Mouse (Mus musculus): ENCODE measurements at regions not wholly inside any gene's neighbourhood (a gene's known extent, or its start where the extent isn't known, plus 50 kb on each side); places are given as distances from the start of the nearest gene placed in this dataset.

DNA sequence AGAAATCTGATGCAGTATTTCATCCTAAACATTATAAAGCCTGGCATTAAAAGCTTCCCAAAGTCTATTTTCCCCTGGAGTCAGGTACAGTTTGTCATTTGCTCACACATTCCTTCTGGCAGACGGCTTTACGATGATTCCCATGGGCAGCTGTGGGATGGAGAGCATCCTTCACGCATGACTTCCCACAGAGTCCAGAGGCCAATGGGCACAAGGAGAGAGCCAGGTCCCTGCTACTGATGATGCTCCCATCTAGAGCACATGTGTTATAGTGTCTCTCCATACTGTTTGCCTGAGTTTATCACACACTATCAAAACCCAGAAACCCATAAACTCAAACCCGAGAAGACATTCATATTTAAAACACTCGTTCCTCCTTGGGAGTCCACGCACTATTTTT, 270.8 kb upstream of the Noct start:
- no peak for DNase-seq

DNA sequence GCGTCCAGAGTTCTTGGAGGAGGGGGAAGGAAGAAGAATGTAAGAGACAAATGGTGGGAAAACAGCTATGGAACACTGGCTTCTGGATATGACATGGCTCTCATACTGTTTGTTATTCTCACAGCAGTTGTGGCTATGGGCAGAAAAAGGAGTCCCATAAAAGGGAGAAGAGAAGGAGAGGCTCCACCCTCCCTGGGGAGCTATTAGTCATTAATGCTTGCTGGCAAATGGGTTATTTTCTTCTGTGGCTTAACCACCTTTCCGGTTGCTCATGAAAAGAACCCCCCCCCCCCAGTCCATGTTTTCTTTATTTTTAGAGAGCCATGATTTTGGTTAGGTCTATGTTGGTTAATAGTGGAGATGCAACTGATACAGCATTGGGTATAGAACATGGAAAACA, 253.9 kb upstream of the Noct start:
- no peak for DNase-seq

DNA sequence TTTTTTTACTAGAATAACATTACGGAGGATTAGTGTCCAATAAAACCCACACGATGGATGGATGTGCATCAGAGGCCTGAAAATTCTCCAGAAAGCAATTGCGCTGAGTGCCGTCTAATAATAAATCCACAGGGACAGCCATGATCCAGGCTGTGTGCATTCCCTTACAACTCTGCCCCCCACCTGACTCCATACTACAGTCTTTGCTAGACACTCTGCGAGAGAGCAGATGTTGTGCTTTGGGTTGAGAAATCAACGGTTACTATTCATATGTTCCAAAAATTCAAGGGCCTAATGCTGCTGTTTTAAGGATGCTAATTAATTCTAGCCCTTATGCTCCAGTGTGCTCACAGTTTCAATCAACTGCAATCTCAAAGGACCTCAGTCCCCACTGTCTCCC, 251.2 kb upstream of the Noct start:
- DNase-seq, result no peak

DNA sequence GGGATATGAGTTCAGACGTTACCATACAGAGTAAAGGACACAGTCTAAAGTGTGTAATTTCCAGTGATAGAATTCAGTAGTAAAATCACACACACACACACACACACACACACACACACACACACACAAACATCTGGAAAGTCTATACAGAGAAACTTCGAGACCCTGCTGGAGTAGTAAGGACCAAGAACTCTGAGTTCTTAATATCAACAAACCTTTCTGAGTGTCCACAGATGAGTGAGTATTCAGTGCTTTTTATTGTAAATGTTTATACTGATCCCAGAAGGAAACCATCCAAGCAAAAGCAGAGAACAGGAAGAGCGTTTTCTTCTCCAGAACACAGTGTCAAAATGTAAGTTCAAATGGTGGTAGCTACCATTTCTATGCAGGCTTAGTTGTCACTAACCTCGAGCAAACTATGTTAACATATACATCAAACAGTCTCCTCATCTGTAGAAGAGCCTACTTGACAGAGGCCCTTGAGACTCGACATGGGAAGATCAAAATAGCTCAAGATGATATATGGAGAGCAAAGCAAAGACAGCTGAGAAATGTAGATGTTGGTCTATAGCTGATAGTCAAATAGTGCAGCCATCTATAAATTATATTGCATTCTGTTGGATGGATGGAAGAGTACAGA, 248.0 kb upstream of the Noct start:
- no peak for DNase-seq

DNA sequence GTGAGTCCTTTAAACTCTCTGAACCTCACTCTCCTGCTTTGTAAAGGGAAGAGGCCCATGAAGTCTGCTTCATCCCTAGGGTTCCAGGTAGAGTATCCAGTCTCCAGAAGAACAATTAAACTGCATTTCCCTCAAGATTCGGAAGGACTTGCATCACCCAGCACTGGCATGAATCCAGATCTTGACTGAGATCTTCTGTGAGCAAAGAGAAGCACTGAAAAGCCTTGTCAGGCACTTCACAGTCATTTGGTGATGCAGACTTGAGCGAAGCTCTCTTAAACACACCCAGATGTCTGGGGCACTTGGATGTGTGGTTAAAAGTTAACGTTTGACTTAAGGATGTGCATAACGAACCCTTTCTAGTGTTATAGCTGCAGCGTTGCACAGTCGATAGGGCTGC, 247.4 kb upstream of the Noct start:
- no peak for DNase-seq

DNA sequence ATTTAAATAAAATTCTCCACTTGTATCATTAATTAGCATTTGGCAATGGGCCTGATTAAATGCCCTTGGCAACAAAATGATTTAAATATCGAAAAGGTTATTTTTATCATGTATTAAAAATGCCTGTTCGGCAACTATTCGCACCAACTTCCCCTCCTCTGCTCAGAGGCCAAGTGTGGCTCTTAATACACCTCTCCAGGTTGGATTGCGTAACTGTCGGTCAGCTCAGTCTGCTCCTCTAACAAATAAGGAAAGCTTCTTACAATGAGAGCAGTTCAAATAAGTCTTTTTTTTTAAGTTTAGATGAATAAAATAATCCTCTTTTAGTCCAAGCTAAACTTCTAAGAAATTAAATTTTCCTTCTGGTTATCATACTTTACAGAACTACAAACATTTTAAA, 245.6 kb upstream of the Noct start:
- DNase-seq, result no peak

DNA sequence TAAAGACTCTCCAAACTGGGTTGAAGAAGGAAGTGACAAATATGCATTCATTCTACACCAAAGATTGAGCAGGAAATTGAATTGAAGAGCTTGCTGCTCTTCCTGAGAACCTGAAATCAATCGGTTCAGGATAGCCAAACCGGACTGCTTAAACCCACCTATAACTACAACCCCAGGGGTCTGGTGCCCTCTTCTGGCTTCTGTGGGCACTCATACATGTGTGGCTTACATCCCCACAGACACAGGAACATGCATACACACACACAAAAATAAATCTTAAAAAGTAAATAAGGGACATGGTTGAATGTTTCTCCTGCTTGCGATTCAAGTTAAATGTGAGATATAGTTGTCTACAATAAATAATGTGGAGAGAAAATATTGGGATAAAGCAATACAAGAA, 244.7 kb upstream of the Noct start:
- peak; percentile 4 for DNase-seq

DNA sequence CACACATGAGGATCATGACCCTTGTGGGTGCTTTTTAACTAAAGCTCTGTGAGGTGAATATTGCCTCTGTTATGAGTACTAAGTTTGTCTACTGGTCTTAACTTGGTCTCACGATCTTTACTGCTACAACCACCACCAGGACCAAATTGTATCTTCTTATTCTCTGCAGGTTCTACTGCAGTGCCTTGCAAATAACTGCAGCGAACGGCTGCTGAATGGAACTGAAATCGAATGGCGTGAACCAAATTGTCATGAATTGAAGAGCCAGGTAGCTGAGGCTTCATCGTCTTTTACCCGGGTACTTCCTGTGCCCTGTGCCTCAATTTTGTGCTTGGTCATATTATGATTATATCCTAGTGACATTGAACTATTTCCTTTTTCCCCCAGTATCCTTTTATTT, 242.5 kb upstream of the Noct start:
- no peak for DNase-seq

DNA sequence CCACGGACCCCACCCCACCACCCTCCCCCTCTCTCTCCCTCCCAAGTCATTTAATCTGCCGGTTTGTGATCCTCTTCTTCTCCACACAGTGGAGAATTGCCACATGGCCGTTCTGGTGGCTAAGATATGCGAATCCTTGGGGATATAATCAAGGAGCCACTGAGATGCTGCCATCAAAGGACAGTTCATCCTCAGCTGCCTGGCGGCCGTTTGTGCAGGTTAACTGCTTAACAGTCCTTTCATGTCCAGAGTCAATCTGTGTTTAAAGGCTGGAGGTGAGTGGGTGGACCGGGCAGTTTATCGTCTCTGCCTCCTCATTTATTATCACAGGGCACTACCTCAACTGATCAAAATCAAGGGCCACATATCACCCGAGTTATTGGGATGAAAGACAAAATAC, 241.6 kb upstream of the Noct start:
- DNase-seq, result no peak

DNA sequence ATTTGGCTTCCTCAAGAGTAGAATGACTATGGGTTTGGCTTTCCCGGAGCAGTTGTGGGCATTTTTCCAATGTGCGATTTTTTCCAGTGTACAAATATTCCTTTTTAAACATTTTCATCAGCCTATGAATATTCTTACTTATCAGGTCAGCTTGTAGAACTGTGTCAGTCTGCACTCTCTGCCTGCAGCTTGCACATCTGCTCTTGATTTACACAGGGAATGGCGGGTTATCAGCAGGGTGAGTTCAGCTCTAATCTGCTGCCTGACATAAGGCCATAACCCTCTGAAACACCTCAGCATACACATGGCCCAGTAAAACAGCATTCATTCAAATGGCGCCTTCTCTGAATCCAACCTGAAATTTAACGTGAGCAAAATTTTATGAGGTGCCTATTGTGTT, 241.1 kb upstream of the Noct start:
- no peak for DNase-seq

DNA sequence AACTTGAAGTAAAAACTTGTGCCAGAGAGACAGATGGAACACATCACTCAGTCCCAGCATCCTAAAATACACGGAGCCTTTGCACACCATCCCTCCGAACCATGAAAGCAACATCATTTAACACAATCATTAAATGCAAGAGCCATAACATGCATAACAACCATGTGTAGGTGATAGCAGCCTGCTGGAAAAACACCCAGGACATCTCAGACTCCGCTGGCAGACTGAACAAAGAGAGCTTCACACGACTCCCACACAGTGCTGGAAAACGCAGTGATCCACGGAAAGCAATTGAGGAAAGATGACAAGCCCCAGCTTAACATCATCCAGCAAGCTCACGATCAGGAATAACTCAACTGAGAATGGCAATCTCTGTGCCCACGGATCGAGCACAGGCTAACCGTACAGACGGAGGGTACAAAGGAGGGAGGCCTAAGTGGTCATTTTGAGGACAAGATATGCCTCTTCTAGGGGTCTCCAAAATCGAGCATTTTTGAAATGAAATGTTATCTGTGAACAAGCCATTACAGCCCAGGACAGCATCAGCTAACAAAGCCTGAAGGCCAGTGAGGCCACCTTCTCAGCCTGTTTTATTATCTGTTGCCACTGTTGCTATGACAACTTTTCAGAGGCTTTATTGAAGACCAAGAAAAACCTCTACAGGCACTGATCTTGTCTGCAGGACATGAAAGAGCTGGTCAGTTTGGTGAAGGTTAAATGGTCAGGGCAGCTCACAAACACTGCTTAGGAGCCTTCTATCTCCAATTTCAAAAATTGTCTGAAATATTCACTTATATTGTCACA, 240.1 kb upstream of the Noct start:
- no peak for DNase-seq

DNA sequence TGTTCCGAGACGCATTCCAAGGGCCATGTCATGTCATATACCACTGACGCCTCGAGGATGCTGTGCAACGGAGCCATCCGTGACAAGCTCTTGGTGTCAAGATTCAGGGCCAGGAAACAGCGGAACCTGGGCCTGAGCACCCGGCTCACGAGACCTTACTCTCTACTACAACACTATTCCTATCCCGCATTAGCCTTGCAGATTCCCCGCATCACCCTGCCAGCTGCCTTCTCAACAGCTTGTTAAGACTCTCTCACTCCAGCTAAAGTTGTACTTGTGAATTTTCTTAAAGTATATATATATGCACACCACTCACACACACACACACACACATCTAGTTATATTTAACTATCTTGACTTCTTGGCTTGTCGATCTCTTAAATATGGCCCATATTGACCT, 236.4 kb upstream of the Noct start:
- DNase-seq, result no peak

DNA sequence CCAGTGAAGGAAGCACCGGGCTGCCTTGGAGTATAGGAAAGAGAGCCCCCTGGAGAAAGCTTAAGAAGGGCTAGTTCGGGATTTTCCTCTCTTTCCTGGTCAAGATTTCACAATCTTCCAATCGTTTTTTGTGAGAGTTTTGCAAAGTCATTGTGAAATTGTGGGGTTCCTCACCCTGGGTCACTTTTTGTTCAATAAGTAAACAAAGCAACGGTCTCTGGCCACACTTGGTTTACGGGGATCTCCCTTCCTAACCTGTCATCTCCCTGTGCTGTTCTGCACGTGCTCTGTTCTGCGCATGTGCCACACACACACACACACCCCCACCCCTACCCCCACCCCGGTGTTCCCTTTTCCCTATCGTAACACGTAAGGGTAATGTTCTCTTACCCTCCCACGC, 233.4 kb upstream of the Noct start:
- no peak for DNase-seq

DNA sequence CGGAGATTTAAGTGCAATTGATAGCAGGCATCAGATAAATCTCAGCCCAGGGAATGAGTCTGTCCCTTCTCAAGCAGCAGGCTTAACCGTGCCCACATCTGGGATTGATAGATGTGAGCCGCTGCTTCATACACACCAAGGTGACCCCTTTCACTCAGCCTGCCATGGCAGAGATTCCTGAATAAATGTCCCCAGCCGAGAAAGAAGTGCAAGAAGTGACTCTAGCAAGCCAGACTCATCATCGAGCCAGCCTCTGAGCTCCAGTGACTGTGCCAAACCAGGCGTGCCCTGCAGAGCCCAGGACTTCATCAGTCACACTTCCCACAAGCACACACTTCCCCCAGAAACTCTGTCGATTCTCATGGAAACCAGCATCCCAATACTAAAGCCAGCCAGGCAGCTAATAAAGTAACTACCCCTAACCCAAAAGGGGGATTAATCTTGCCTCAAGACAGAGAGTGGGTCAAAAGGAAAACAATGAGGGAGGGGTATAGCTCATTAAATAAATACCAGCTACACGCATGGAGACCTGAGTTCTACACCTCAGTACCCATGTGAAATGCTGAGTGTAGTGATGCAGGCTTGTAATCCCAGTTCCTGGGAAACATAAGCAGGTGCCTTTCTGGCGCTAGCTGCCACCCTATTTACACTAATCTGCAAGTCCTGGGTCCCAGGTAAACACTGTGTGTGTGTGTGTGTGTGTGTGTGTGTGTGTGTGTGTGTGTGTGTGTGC, 231.5 kb upstream of the Noct start:
- DNase-seq, result no peak

DNA sequence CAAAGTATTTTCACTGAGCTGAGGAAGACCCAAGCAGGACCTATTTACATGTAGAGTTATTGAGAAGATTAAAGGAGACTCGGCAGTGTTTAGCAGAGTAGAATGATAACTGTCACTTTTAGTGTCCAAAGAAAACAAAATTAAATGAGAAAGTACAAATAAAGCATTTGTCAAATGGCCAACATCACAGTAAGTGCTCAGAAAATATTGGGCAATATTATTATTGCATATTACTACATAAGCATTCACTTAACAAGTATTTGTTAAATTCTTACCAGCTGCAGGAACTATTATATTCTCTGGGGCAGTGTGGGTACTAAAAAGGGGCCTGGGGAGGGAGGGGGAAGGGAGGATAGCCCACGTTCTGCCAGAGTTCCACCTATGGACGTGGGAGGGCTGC, 224.5 kb upstream of the Noct start:
- no peak for DNase-seq

DNA sequence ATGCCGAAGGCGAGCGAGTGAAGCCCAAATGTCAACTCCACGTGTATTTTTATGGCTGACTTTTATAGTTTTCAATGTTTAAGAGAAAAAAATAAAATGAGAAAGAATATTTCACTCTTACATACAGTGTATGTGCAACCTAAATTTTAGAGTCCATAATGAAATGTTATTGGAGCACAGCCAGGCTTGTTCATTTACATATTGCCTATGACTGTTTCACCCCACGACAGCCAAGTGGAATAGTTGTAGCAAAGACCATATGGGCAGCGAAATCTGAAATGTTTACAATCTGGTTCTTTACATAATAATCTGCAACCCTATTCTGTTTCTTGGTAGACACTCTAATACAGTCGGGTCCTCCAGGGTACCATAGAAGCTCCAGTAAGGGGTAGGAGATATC, 223.3 kb upstream of the Noct start:
- DNase-seq, result no peak

DNA sequence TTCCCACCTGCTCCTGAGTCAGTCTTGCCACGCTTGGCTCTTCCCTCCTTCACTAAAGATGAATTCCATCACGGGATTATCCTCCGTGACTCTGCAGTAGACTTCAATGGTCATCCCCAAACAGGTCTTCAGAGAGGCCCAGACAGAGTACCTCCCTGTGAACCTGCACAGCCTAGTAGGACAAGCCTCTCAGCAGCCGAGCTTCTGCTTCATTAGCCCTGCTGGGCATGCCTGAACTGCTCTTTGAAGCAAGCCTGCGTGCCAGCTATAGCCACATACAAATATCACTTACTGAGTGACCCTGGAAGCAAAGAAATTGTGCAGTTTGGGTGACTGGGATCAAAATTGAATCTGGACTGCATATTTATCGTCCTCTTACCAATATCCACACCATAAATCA, 221.6 kb upstream of the Noct start:
- DNase-seq, result no peak

DNA sequence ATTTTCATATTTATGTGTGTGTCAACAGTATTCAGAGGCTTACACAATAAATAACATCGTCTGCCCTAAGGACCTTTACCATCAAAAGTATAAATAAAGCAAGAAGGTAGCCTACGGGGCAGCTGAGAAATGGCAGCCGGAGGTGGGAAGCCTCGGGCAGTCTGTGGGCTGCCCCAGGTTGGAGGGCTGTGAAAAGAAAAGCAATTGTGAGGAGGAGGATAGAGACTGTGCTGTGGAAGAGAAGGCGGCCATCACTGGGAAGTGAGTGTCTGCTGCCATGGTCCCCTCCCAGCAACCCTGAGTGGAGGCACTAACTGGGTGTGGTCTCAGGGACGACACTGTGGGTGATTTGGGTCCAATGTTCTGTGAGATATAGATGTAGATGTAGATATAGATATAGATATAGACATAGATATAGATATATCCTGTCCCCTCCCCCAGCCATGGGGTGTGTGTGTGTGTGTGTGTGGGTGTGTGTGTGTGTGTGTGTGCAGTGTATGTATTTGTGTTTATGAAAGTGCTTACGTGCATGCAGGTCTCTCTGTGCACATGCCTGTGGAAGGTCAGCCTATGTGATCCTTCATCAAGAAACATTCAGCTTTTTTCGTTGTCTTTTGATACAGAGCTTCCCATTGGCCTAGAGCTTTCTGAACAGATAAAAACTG, 220.6 kb upstream of the Noct start:
- no peak for DNase-seq

DNA sequence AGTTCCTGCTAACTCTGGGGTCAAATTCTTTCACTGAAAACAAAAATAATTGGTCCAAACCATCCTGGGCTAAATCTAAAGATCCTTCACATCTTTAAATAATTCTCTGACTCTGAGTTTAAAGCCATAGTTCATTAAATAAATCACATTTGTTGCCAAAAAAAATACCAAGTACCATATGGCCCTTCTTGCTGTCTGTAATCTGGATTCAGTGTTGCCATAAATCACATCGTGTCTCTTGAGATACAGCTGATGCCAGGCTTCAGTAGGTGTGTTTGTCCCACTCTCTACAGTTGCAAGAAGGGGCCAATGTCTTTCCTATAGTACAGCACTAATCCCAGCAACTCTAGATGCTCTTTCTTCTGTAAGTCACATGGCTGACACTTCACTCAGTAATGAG, 220.0 kb upstream of the Noct start:
- DNase-seq, result no peak

DNA sequence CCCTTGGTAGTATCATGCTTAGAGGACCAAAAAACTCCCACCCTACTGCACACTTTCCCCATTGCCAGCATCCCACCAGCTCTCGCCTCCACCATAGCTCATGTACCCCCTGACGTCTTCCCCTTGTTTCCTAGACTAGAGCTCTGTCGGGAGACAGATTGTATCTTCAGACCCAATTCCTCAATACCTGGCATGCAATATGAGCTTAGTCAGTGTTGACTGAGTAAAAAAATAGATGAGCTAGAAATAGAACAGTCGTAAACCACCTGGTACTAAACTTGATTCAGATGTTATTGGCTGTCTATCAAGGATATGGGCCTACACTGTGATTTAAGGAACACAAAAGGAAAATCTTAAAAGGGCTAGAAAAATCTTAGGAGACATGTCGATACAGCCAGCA, 215.1 kb upstream of the Noct start:
- DNase-seq, result no peak

DNA sequence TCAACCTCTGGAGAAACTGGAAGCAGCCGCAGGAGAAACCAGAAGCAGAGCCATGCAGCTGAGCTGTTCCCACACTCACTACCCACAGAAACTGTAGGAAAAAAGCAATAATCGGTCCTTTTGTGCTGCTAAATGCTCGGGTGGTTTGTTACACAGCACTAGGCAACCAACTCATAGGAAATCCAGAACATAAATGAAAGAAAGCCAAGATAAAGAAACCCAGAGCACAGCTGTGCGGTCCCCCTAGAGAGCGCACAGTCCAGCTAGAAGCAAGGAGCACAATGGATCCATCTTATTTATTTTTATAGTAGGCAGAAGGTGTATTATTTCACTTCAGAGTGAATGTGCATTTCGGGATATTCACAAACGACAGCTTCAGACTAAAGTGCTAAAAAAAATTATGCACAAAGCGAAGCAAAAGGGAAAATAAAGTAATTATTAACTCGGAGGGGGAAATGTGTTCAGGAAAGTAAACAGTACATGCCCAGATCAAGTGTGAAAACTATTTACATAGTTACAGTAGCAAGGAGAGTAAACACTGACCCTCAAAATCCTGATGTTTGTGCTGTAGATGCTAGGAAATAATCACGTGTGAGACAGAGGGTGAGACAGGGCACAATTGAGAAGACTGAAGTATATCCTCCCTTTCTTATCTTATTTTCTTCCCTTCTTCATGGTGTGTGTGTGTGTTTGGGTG, 204.4 kb upstream of the Noct start:
- no peak for DNase-seq

DNA sequence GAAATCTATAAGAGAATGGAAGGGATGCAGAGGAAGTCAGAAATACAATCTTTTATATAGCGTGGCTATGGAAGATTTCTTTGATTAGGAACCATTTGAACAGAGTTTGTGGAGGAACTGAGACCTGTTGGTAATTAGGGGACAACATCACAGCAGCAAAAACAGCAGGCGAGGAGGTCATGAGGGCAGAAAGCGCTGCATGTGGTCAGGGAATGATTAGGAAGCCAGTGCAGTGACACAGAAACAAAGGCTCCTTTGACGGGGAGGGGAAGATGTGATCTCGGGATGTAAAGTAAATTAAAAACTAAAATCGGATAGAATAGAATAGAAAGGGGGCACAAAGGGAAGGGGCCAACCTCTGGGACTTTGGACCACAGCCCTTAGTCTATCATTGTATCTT, 199.6 kb upstream of the Noct start:
- no peak for DNase-seq

DNA sequence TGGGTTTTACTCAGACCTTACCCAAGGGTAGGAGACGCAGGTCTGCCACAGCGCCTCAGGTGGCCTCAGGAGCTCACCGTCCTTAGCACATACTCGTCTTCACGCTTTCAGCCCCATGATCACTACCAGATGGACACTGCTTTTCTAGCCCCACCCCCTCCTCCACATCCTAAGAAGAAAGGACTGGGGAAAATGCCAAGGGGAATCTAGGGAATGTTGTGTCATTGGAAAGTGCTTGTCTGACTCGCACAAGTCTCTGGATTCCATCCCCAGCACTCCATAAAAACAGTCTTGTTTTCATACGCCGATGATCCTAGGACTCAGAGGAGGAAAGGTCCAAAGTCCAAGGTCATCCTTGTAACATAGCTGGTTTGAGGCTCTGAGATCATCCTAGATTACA, 192.4 kb upstream of the Noct start:
- DNase-seq, result no peak
